Mouse (Mus musculus) heart, embryonic 15.5 days (tissue): ENCODE data around the gene Prelp. TPM values are rescaled to one million over a fixed set of nuclear protein-coding genes. Genes with fewer than 3 reads are reported as not detected.

ENCODE experiments used
- ATAC-seq: fragments of 200-750 bp; cut with Nextera tagmentation; replicated peaks from 2 replicates; pipeline ENCODE4 v1.8.0; 2017; ENCODE audit warnings: low read depth, moderate TSS enrichment; ENCODE audit not compliant: insufficient number of reproducible peaks, insufficient read depth, low FRiP score
- H3K27ac ChIP-seq: fragments of 300-500 bp; sonication (generic); 2 replicates; pipeline ENCODE4 v1.5.1; 2015; ENCODE audit warnings: mild to moderate bottlenecking, inconsistent platforms
- H3K27me3 ChIP-seq: fragments of 300-500 bp; sonication (generic); 2 replicates; pipeline ENCODE4 v1.6.1; 2015; ENCODE audit warnings: inconsistent platforms
- H3K36me3 ChIP-seq: fragments of 300-500 bp; sonication (generic); 2 replicates; pipeline ENCODE4 v1.6.1; 2015; ENCODE audit warnings: mild to moderate bottlenecking, inconsistent platforms
- H3K4me1 ChIP-seq: fragments of 300-500 bp; sonication (generic); replicated peaks from 2 replicates; pipeline ENCODE4 v1.6.1; 2015; ENCODE audit warnings: inconsistent platforms
- H3K4me2 ChIP-seq: fragments of 300-500 bp; sonication (generic); 2 replicates; pipeline ENCODE4 v1.6.1; 2015; ENCODE audit warnings: inconsistent platforms, mild to moderate bottlenecking, moderate library complexity
- H3K4me3 ChIP-seq: fragments of 300-500 bp; sonication (generic); 2 replicates; pipeline ENCODE4 v1.5.1; 2015; ENCODE audit warnings: mild to moderate bottlenecking, inconsistent platforms
- H3K9ac ChIP-seq: fragments of 300-500 bp; sonication (generic); 2 replicates; pipeline ENCODE4 v1.6.1; 2015; ENCODE audit warnings: mild to moderate bottlenecking, inconsistent platforms
- H3K9me3 ChIP-seq: fragments of 300-500 bp; sonication (generic); replicated peaks from 2 replicates; pipeline ENCODE4 v1.6.1; 2016; ENCODE audit warnings: inconsistent platforms
- WGBS: fragments of 180-500 bp; shearing (Covaris S2); methylation state at CpG from one replicate; pipeline ENCODE4 v1.1.7; 2015; ENCODE audit warnings: mixed read lengths; 5-methylcytosine and 5-hydroxymethylcytosine counted together
- polyA plus RNA-seq: library from polyadenylated mRNA; unstranded; fragments of >200 nt; fragmentation: Nextera tagmentation; extraction: Ambion mirVana; gene quantifications from 2 replicates; pipeline ENCODE4 v1.2.1, GENCODE M21; 2015

Gene Prelp
- polyA plus RNA-seq, 1 experiment from 2014 or later, result 4.0 TPM

GRCm38 (mm10) chr1:133889949-133890598 lies 31.1 kb downstream of the Prelp start:
- Histone ChIP-seq H3K27ac (peak overlapping the region; percentile 43), H3K4me1 (peaks cover 58% of the 10 kb centered on the region), H3K4me2 (peak overlapping the region; percentile 54), H3K4me3 (0 out of 2 replicates have a peak overlapping the region, but pooled peaks have one; percentile 0), H3K9ac (peak overlapping the region; percentile 5), H3K27me3 (no peaks in the 10 kb centered on the region), H3K36me3 (no peaks in the 10 kb centered on the region), H3K9me3 (no peaks in the 10 kb centered on the region)
- WGBS, result 25% methylated on average over 20 of the region's 20 CpGs
- ATAC-seq, result 0 out of 2 replicates have a peak, but pooled peaks have one; percentile 30

DNA sequence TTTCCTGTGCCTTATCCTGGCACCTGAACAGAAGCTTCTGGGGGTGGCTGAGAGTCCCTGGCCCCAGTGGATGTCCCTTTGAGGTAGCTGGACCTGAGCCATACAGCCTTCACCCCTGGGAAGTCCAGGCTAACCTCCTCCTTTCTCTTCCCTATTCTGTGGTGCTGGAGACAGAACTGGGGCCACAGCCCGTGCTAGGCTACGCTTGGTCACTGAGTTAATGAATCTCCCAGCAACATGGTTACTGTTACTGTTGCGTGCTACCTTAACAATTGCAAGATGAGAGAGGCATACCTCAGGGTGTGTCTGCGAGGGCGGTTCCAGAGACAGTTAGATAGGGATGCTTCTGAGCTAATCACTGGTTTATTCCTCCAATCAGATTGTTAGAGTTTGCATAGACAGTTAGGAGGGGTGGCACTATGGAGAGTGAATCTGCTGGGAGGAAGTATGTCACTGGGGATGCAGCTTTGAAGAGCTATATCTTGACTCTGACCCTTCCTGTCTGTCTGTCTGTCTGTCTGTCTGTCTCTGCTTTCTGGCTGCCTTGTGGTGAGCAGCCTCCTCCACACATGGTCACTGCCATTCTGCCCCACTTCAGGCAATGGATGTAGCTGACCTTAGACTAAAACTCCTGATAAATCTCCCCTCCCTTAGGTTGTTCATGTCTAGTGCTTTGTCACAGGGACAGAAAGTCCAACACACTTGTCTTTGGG lies 33.5 kb downstream of the Prelp start:
- Histone ChIP-seq H3K9ac (no peak overlapping the region), H3K27ac (no peak overlapping the region), H3K27me3 (no peaks in the 10 kb centered on the region), H3K36me3 (no peaks in the 10 kb centered on the region), H3K4me1 (peaks cover 47% of the 10 kb centered on the region), H3K4me3 (no peak overlapping the region), H3K4me2 (no peak overlapping the region), H3K9me3 (no peaks in the 10 kb centered on the region)
- 88% methylated on average over 5 of the region's 5 CpGs for WGBS
- ATAC-seq, result no peak

DNA sequence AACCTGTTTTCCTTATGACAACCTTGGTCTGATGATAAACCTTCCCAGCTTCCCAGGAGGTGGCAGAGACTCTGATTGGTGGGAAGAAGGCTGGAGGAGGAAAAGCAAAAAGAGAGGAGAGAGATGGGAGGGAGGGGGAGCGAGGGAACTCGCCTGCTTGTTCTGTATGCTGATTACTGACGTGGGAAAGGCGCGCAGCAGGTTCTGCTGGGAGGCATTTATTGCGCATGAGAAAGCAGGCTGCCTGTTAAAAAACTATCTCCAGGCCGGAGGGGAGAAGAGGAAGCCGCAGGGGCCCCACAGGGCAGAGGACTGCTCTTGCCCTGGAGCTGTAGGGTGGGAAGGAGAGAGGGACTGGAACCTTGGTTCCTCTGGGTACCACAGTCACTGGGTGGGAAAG lies 34.2 kb downstream of the Prelp start:
- no peak overlapping the region for H3K27ac ChIP-seq
- no peak overlapping the region for H3K4me2 ChIP-seq
- no peak for ATAC-seq
- 0 out of 2 replicates have a peak overlapping the region, but pooled peaks have one; percentile 7 for H3K9ac ChIP-seq
- H3K4me1 ChIP-seq, result peaks cover 47% of the 10 kb centered on the region
- 21% methylated on average over 8 of the region's 8 CpGs for WGBS
- no peaks in the 10 kb centered on the region for H3K27me3 ChIP-seq
- no peak overlapping the region for H3K4me3 ChIP-seq
- H3K9me3 ChIP-seq, result no peaks in the 10 kb centered on the region
- no peaks in the 10 kb centered on the region for H3K36me3 ChIP-seq

DNA sequence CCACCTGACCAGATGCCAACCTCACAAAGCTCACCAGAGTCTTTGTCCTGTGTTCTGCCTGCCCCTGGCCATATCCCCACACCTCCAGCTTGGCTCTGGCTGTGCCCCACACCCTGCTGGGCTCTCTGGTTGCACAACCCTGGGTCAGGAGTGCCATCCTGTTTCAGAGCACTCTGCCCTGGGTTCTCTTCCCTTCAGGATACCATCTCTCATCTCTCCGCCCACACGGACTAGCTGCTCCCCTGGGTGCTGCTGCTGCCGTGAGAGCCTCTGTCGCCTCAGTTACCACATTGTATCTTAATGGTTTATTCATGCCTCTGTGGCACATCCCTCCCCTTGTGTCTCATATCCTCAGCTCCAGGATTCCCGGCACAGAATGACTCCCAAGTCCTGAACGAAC lies 34.8 kb downstream of the Prelp start:
- Histone ChIP-seq H3K9ac (no peak overlapping the region), H3K36me3 (no peaks in the 10 kb centered on the region), H3K27ac (no peak overlapping the region), H3K9me3 (no peaks in the 10 kb centered on the region), H3K4me2 (no peak overlapping the region), H3K4me3 (no peak overlapping the region), H3K27me3 (no peaks in the 10 kb centered on the region), H3K4me1 (peaks cover 47% of the 10 kb centered on the region)
- no peak for ATAC-seq
- WGBS, result 60% methylated on average over 6 of the region's 6 CpGs

DNA sequence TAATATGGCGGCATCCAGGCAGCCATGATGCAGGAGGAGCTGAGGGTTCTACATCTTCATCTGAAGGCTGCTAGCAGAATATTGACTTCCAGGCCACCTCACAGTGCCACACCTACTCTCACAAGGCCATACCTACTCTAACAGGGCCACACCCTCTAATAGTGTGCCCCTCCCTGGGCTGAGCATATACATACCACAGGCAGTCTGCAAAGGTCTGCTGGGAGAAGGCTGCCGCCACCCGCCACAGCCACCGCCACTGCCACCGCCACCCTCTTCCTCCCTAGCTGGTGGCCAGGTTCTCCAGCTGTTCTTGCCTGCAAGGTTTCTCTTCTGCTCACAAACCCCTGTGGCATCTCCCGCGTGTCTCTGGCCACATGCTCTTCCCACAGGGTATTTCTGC lies 35.4 kb downstream of the Prelp start:
- H3K9me3 ChIP-seq, result no peaks in the 10 kb centered on the region
- no peaks in the 10 kb centered on the region for H3K36me3 ChIP-seq
- peaks cover 47% of the 10 kb centered on the region for H3K4me1 ChIP-seq
- H3K4me2 ChIP-seq, result no peak overlapping the region
- no peak for ATAC-seq
- no peaks in the 10 kb centered on the region for H3K27me3 ChIP-seq
- no peak overlapping the region for H3K9ac ChIP-seq
- no peak overlapping the region for H3K4me3 ChIP-seq
- no peak overlapping the region for H3K27ac ChIP-seq
- 88% methylated on average over 7 of the region's 7 CpGs for WGBS

GRCm38 (mm10) chr1:133884746-133885145 lies 36.5 kb downstream of the Prelp start:
- no peaks in the 10 kb centered on the region for H3K36me3 ChIP-seq
- H3K9ac ChIP-seq, result no peak overlapping the region
- no peaks in the 10 kb centered on the region for H3K9me3 ChIP-seq
- peaks cover 41% of the 10 kb centered on the region for H3K4me1 ChIP-seq
- no peak overlapping the region for H3K27ac ChIP-seq
- WGBS, result 73% methylated on average over 9 of the region's 9 CpGs
- no peak for ATAC-seq
- no peaks in the 10 kb centered on the region for H3K27me3 ChIP-seq
- H3K4me3 ChIP-seq, result no peak overlapping the region
- no peak overlapping the region for H3K4me2 ChIP-seq

DNA sequence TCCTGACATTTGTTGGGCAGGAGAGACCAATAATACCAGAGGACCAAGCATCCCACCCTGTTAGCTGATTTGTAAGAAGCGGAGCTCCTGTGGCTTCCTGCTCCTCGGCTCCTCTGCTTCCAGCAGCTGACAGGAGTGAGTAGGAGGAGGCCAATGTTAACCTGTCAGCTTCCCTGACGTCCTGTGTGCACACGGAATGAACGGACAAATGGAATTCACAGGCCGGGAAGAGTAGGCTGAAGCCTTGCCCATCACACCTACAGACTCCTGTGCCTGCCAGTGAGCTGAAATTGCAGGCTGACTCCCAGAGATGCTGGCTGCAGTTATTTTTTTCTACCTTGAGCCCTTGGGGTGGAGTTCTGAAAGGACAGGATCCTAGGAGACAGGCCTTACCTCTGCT lies 37.1 kb downstream of the Prelp start:
- no peak overlapping the region for H3K27ac ChIP-seq
- H3K4me2 ChIP-seq, result no peak overlapping the region
- H3K9me3 ChIP-seq, result no peaks in the 10 kb centered on the region
- no peaks in the 10 kb centered on the region for H3K27me3 ChIP-seq
- no peak overlapping the region for H3K9ac ChIP-seq
- no peaks in the 10 kb centered on the region for H3K36me3 ChIP-seq
- ATAC-seq, result no peak
- peaks cover 38% of the 10 kb centered on the region for H3K4me1 ChIP-seq
- H3K4me3 ChIP-seq, result no peak overlapping the region
- WGBS, result 55% methylated on average over 6 of the region's 6 CpGs

DNA sequence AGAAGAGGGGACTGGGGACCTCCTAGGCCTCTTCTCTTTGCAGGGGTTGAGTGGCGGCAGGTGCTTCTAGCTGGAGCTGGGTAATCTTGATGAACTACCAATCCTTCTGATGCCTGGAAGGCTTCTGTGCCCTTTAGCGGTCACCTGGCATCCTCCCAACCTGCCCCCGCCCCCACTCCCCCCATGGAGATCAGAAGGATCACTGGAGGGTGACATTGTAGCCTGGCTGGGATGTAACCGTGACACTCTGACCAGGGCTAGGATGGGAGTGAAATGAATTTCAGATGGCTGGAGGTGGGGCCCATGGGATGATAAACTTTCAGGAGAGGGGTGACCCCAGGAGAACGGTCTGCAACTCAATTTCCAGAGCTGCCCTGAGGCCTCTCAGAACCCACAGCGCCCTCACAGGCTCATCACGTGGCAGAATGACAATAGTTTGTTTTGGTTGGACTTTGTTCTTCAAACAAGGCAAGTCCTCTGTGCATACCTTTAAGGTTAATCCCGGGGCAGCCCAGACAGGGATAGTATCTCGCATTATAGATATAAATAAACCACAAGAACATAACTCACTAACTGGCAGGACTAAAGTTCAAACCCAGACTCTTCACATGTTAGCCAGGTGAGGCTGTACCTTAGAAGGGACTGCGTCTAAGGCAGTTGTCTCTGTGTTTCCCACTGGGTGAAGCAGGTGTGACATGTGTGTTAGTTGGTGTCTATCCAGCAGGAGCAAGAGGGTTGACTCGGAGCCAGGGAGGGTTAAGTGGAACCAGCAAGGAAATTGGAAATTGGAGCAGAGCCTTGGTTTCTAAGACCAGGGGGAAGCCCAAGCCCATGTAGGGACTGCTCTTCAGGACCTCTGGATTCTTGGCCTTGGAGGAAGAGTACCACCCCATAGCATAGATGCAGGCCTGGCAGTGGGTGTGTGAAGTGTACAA lies 38.7 kb downstream of the Prelp start:
- H3K4me1 ChIP-seq, result peaks cover 38% of the 10 kb centered on the region
- H3K9me3 ChIP-seq, result no peaks in the 10 kb centered on the region
- ATAC-seq, result no peak
- no peak overlapping the region for H3K4me3 ChIP-seq
- H3K27me3 ChIP-seq, result no peaks in the 10 kb centered on the region
- no peak overlapping the region for H3K9ac ChIP-seq
- no peak overlapping the region for H3K27ac ChIP-seq
- H3K36me3 ChIP-seq, result no peaks in the 10 kb centered on the region
- WGBS, result 52% methylated on average over 11 of the region's 11 CpGs
- H3K4me2 ChIP-seq, result no peak overlapping the region

GRCm38 (mm10) chr1:133881813-133882212 lies 39.4 kb downstream of the Prelp start:
- Histone ChIP-seq H3K27ac (no peak overlapping the region), H3K36me3 (no peaks in the 10 kb centered on the region), H3K9me3 (no peaks in the 10 kb centered on the region), H3K9ac (no peak overlapping the region), H3K4me1 (peaks cover 32% of the 10 kb centered on the region), H3K4me3 (no peak overlapping the region), H3K27me3 (no peaks in the 10 kb centered on the region), H3K4me2 (no peak overlapping the region)
- 60% methylated on average over 6 of the region's 6 CpGs for WGBS
- ATAC-seq, result no peak

GRCm38 (mm10) chr1:133878825-133879423 lies 42.3 kb downstream of the Prelp start:
- Histone ChIP-seq H3K4me2 (no peak overlapping the region), H3K9ac (no peak overlapping the region), H3K27ac (no peak overlapping the region), H3K36me3 (no peaks in the 10 kb centered on the region), H3K27me3 (no peaks in the 10 kb centered on the region), H3K4me1 (peaks cover 36% of the 10 kb centered on the region), H3K4me3 (no peak overlapping the region), H3K9me3 (no peaks in the 10 kb centered on the region)
- ATAC-seq, result no peak
- 53% methylated on average over 12 of the region's 12 CpGs for WGBS

DNA sequence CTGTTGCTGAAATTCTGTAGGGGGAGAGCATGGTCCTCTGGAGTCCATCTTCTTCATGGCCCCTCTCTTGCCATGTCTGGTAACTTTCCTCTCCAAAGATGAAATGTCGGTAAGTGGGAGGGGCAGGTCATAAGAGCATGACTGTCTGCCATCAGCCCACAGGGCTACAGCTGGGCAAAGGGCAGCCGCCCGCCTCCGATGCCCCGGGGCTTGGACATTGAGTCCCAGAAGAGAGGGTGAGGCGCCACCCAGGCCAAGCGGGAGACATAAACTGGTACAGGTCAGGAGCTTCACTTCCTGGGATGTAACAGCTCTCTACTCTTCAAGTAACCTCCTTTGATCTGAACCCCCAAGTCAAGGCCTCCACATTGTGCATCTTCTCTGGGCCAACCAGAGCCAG lies 44.3 kb downstream of the Prelp start:
- Histone ChIP-seq H3K27ac (no peak overlapping the region), H3K9me3 (no peaks in the 10 kb centered on the region), H3K9ac (no peak overlapping the region), H3K4me2 (no peak overlapping the region), H3K27me3 (no peaks in the 10 kb centered on the region), H3K4me1 (peaks cover 28% of the 10 kb centered on the region), H3K4me3 (no peak overlapping the region), H3K36me3 (no peaks in the 10 kb centered on the region)
- no peak for ATAC-seq
- WGBS, result 88% methylated on average over 7 of the region's 7 CpGs
